Mouse (Mus musculus) embryo, embryonic 9.5 days (tissue): ENCODE measurements at regions not wholly inside any gene's neighbourhood (a gene's known extent, or its start where the extent isn't known, plus 50 kb on each side); places are given as distances from the start of the nearest gene placed in this dataset.

Experiments
- DNase-seq: peaks from one replicate; pipeline ENCODE4 v3.0.0-alpha.2; 2017; ENCODE audit errors: extremely low spot score

- DNase-seq: peak; percentile 20
Measured at GRCm38 (mm10) chr2:169142224-169142623, 186.8 kb upstream of the Zfp64 start.

DNA sequence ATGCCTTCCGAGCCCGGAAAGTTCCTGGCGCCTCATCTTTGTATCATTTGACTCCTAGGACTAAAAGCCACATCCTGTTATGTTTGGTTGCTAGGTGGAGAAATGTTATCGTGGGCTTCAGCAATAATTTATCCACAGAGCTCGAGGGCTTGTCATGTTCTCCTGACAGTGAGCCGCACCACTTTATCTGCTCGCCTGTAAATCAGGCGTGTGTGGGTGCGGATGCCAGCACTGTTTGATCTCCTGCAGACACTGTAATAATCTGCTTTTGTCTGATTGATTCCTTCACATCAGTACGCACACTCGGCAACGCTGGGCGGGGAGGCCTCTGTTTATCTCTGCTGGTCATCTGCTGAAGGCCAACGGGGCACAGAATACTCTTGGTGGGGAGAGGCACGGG is 178.5 kb upstream of the Zfp64 start:
- peak; percentile 17 for DNase-seq

GRCm38 (mm10) chr2:169125476-169125875 is 170.1 kb upstream of the Zfp64 start:
- DNase-seq: no peak

GRCm38 (mm10) chr2:169122887-169123286 is 167.5 kb upstream of the Zfp64 start:
- no peak for DNase-seq

GRCm38 (mm10) chr2:169116841-169117240 is 161.5 kb upstream of the Zfp64 start:
- no peak for DNase-seq

DNA sequence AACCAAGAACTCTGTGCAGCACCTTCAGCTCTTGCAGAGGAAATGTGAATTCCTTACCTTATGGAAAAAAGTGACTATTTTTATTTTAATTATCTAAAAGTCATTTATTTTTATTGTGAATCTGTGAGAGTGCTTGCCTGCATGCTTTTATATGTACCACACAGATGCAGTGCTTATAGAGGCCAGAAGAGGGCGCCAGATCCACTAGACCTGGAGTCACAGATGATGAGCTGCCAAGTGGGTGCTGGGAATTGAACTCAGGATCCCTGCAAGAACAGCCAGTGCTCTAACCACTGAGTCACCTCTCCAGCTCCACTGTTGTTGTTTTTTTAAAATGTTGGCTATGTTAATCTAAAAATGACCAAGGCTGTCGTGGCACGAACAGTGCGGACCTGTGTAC is 153.7 kb upstream of the Zfp64 start:
- DNase-seq: no peak

DNA sequence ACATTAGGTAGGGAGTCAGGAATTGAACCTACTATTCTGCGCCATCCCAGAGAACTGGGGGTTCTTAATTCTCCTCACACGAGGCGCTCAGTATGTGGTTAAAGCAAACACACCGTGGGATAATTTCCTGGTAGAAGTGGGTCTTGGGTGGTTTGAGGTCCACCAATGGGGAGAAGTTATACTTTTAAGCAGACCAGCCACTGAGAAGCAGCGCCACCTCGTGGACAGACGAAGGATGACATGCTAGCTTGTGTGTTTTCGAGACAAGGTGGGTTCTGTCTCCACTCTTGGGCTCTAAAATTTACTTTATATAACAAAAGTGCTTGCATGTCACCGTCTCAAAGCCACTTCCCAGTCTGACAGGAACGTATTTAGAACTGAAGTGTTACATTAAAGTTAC is 152.7 kb upstream of the Zfp64 start:
- DNase-seq: peak; percentile 36

GRCm38 (mm10) chr2:169101506-169102261 is 146.3 kb upstream of the Zfp64 start:
- DNase-seq: no peak

DNA sequence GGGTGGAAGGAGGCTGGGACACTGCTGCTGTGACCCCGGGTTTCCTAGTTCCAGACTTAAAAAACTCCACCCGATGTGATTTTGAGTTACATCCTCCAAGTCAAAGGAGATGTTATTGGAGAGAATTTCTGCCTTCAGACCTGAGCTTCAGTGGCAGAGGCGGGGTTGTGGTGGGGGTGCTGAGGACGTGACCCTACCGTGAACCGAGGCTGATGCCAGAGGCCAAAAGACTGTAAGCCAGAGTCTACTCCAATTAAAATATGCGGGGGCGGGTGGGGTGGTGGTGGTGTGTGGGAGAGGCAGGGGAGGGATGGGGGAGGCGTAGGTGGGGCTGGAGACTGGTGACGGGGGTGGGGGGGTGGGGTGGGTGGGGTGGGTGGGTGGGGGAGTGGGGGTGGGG is 145.1 kb upstream of the Zfp64 start:
- no peak for DNase-seq

GRCm38 (mm10) chr2:169099678-169100077 is 144.3 kb upstream of the Zfp64 start:
- no peak for DNase-seq

GRCm38 (mm10) chr2:169098591-169098990 is 143.2 kb upstream of the Zfp64 start:
- DNase-seq: no peak

GRCm38 (mm10) chr2:169094011-169094754 is 138.8 kb upstream of the Zfp64 start:
- no peak for DNase-seq

GRCm38 (mm10) chr2:169090256-169090655 is 134.9 kb upstream of the Zfp64 start:
- DNase-seq: no peak

DNA sequence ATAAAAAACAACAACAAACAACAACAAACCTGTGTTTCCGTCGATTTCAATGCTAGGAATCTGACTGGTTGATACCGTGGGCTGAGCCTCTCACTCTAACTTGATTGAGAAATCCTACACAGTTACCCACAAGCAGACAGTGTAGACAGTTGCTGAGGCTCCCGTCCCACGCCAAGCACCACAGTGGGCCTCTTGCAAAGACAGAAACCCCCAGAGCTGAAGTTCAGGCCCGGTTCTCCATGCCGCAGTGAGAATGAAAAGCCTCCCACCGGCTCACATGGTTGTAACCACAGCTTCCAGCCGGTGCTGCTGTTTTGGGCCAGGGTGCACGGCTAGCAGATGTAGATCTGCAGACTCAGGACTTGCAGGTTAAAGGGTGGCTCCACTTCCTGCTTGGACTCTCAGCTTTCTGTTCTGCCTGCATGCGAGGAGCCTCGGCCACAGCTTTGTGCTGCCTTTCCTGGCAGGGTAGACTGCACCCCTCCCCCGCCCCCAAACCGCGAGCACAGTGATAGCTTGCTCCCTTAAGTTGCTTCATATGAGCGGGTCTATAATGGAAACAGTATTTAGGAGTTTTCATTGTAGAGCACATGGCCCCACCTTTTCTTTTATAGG is 133.6 kb upstream of the Zfp64 start:
- no peak for DNase-seq

GRCm38 (mm10) chr2:169088301-169088700 is 132.9 kb upstream of the Zfp64 start:
- no peak for DNase-seq

GRCm38 (mm10) chr2:169071267-169071666 is 115.9 kb upstream of the Zfp64 start:
- no peak for DNase-seq

DNA sequence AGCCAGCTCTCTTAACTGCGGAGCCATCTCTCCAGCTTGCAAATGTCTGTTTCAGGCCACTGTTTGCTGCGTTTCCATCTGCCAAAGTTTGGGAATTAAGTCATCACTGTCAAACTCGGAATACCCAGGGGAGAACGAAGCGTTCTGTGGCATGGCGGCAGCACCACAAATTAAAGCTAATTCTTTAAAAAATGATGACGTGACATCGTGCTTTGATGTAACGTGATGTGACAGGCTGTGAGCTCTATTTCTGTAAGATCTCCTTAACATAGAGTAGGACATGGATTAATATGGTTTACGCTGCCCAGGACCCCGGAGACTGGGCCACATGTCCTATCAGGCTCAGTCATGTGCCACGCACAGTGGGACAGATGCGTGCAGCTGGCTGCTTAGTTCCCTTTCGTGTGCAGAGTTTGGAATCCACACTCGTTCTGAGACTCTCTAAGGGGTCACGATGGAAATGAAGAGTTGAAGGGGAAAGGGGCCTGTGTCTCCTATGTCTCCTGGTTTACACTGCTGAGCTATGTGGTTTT is 109.8 kb upstream of the Zfp64 start:
- no peak for DNase-seq

DNA sequence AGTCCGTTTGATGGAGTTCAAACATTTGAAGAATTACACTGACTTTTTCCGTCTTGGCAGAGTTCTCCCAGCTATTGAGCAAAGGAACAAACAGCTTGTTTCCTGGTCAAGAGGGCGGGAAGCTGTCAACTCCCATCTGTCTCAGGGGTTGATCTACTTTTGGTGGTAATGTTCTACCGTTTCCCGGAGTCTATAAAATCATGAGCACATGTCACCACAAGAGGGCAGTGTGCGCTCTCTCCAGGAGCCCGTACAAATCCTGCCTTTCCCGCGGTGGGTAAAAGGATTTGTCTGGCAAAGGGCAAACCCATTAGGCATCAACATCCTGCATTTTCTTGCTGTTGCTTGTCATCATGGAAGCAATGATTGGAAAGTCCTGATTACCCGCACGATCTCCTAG is 106.1 kb upstream of the Zfp64 start:
- DNase-seq: peak; percentile 85

GRCm38 (mm10) chr2:169060495-169060894 is 105.1 kb upstream of the Zfp64 start:
- no peak for DNase-seq

GRCm38 (mm10) chr2:169057831-169058230 is 102.4 kb upstream of the Zfp64 start:
- no peak for DNase-seq

DNA sequence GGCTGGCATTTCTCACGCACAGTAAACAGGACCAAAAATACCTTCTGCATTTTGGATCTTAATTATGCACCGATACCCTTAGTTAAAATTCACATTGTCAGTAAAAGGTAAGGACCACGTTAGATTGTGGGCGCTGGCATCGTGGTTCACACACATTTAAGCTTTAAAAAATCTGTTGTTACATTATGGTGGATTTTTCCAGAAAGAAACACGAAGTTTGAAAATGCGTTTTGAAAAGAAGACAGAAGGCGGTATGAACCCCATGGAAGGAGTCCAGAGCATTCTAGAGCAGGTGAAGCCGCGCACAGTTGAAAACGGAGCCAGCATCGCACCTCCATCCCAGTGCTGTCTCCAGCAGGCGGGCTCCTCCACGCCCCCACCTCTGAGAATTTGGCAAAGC is 94.6 kb upstream of the Zfp64 start:
- no peak for DNase-seq

- no peak for DNase-seq
Measured at GRCm38 (mm10) chr2:169041748-169042147, 86.4 kb upstream of the Zfp64 start.

GRCm38 (mm10) chr2:169037975-169038374 is 82.6 kb upstream of the Zfp64 start:
- no peak for DNase-seq
